Mouse (Mus musculus): Measurements from ENCODE around the gene Wscd2.
"Not testable (repeated sequence)": the region's sequence is repeated elsewhere in the genome, so short reads cannot be mapped to it uniquely, and the experiment has no call there.

Wscd2 gene

DNA sequence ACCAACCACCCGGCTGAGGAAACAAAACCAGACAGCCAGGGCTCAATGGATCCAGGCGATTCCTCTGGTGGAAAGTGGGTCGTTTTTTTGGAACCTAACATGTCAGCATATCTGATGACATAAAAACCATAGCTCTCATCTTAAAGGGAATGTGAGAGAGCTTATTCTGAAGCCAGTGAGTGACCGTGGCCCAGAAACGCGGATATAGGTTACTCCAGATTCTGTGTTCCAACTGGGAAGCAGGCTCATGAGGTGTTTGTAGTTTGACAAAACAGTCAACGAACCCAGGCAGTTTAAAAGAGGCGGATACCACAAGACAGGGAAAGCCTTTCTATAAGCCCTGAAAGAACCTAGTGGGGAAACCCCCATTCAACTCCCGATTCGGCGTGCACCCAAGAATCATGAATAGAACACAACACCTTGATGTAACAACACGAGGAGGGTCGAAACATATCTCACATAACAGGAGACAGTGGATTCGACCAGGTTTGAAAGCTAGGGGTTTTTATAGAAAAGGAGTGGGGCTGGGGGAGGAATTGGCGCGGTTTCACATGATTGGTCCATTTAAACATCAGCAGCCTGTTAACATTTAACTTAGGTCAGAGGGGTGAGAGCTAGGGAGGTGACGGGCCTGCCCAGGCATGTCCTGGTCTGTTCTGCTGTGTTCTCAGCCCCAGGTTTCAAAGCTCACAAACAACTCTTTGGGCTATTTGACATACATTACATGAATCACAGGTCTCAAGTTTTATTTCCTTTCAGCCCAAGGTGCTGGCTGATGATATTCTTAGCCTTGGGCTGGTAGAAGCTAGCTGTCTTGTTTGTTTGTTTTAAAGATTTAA lies 95.7 kb downstream of the Wscd2 start:
- DNase-seq: not testable (repeated sequence)

- not testable (repeated sequence) for DNase-seq
These were observed 96.3 kb downstream of the Wscd2 start for GRCm38 (mm10) chr5:113586458-113586849.

DNA sequence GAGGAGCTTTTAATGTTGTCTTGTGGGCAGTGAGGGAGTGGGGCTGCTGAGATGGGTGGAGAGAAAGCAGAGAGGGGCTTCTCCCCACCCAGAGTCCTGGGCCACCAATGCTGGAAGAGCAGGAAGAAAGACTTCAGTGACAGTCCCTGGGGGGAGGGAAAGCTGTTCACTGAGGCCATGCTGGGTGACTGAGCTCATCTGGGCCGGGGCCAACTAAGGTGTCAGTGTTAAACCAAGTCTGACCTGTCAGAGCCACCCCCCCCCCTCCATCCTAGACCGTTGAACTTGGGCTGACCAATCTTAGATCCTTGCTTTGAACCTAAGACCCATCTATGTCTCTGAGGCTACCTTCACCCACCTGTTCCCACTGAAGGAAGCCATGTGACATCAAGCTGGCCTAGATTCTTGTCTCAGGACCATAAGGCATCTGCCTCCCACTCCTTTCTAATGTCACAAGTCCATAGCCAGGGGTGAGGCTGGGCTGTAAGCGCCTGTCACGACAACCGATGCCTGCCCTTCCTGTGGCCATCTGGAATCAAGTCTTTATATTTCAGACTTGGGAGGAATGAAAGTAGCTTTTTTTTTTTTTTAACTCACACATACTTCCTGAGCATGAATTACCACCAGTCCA lies 100.0 kb downstream of the Wscd2 start:
- DNase-seq: no peak

GRCm38 (mm10) chr5:113591166-113591565 lies 101.0 kb downstream of the Wscd2 start:
- DNase-seq: peak; percentile 64

GRCm38 (mm10) chr5:113591751-113592230 lies 101.7 kb downstream of the Wscd2 start:
- DNase-seq: peak; percentile 83

GRCm38 (mm10) chr5:113593911-113594705 lies 104.0 kb downstream of the Wscd2 start:
- DNase-seq: peak; percentile 57

GRCm38 (mm10) chr5:113596252-113596651 lies 106.1 kb downstream of the Wscd2 start:
- no peak for DNase-seq

- DNase-seq: no peak
These were observed 106.7 kb downstream of the Wscd2 start for GRCm38 (mm10) chr5:113596780-113597353.

DNA sequence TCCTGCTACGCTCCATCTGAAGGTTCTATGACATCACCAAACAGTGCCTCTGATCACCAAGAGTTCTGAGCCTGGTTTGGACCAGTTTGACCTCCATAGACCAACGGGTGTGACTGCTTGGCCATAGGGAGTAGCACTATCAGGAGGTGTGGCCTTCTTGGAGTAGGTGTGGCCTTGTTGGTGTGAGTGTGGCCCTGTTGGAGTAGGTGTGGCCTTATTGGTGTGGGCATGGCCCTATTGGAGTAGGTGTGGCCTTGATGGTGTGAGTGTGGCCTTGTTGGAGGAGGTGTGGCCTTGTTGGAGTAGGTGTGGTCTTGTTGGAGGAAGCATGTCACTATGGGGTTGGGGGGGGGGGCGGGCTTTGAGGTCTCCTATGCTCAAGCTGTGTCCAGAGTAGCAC lies 110.0 kb downstream of the Wscd2 start:
- DNase-seq: no peak

DNA sequence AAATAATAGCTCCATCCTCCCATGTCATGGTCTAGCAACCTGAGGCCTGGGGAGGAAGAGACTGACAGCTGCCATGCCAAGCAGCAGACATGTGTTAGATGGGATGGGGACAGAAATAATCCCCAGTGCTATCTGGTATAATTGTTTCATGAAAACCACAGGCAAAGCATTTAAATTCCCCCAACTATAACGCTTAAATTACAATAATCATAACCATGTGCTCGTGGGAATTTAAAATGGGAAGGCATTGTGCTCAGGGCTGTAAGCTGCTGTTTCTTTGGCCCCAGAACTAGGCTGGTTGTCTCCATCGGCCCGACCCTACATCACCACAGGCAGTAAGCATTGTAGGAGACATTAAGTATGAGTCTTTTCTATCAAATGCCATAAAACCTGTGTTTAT lies 110.7 kb downstream of the Wscd2 start:
- DNase-seq: no peak

GRCm38 (mm10) chr5:113603471-113603870 lies 113.3 kb downstream of the Wscd2 start:
- no peak for DNase-seq

DNA sequence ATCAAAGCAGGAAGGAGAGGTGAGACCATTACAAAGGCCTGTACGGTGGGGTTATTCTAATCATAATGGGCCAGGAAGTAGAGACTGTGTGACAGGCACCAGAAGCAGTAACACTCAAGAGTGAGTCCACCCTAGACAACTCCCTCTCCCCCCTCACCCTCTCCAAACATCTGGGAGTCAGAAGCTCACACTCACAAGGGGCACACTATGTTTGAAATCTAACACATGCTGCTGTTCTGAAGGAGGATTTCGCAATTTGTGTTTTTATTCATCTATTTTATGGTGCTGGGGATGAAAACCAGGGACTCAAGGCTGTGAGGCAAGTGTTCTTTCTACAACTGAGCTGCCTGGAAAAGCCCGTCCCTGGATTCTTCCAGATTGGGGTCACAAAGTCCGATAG lies 114.6 kb downstream of the Wscd2 start:
- DNase-seq: no peak

DNA sequence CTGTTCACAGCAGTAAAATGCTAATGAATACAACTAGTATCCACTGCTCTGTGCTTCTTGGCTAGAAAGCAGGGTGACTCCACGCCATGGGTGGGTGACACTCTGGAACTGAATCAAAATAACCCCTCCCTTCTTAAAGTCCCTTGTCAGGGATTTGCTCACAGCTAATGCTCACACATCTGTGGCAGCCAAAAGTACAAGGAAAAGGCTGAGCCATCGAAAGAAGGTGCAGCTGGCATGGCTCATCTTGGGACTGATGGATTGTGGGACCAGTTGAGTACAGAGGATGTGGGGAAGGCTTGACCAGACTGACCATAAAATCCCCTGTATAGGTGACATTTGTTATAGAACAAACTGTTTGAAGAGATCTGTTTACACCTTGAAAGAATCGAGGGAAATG lies 116.0 kb downstream of the Wscd2 start:
- no peak for DNase-seq

- DNase-seq: no peak
These were observed 117.0 kb downstream of the Wscd2 start for GRCm38 (mm10) chr5:113606961-113607785.

DNA sequence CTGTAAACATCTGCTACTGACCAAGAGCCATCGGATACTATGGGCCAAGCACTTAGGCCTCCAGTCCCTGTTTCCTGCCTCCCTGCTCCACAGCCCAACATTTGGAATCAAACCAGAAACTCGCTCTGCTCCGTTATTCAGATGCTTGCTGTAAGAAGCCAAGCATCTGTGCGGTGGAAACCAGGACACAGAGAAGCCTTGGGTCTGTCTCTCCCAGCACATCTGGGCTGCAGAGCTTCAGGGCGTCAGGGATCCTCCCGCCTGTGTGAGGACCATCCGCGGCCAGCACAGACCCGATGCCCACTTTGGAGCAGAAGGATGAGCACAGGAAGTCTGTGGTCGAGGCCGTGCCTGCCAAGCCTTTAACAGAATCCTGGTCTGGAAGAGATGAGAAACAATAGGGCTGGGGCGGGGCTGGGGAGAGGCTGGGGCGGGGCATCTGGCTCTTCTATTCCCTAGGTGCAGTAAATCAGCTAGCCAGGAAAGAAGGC lies 117.9 kb downstream of the Wscd2 start:
- DNase-seq: no peak

GRCm38 (mm10) chr5:113608511-113608910 lies 118.4 kb downstream of the Wscd2 start:
- DNase-seq: no peak

DNA sequence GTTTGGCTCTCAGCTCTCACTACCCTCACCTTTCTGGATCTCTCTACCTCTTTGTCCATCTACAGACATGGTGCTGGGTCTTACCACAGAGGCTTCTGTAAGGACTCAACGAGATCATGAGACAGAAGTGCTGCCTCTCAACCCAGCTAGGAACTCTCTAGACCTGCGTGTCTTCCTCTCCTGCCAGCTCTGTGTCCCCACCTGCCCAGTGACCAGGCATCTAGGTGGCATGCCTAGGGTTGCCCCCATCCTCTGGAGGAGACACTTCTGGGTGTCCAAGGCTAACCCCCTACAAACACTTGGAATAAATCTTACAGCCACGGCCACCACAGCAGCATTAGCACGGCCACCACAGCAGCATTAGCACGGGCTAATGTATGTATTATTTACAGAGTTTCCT lies 119.8 kb downstream of the Wscd2 start:
- DNase-seq: no peak

- no peak for DNase-seq
These were observed 120.4 kb downstream of the Wscd2 start for GRCm38 (mm10) chr5:113610490-113610889.

DNA sequence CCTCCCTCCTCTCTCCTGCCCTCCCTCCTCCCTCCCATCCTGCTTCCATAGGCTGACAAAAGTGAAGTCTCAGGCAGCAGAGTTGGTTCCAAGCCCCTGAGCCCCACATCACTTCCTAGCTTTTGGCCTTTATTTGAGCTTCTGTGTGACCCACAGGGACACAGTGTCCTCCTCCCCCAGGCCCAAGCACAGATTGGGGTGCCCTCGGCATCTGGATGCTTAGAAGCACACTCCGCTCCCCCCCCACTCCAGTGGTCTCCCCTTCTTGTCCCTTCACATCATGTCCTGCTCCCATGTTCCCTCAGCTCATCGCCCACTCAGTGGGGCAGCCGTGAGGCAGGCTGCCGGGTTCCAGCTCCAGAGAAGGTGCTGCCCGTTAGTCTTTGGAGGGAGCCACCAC lies 121.0 kb downstream of the Wscd2 start:
- DNase-seq: no peak

- no peak for DNase-seq
These were observed 121.7 kb downstream of the Wscd2 start for GRCm38 (mm10) chr5:113611771-113612233.

GRCm38 (mm10) chr5:113618716-113619115 lies 128.6 kb downstream of the Wscd2 start:
- no peak for DNase-seq

DNA sequence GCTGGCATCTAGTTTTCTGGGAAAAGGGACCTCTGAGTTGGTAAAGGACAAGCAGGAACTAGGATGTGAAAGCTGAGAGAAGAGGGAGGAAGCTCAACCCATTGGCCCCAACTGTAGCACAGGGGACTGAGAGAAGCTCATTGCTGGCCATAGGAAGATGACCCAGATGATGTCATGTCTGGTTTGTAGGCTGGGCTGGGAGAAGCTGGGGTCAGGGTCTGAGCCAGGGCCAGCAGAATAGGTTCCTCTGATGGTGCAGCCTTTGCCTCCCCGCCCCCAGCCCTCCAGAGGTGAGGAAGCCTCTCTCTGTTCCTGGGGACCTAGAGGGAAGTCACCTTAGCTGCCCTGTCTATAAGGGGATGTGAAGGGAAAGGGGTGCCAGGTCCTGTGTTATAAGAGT lies 129.0 kb downstream of the Wscd2 start:
- no peak for DNase-seq
